Mouse (Mus musculus) MEL (cell line): ENCODE data around the gene Mrps25. TPM values are rescaled to one million over a fixed set of nuclear protein-coding genes. Genes with fewer than 3 reads are reported as not detected.

Source experiments
- DNase-seq: peaks from one replicate; pipeline ENCODE4 v3.0.0; 2011; ENCODE audit warnings: low read depth, low spot score
- H3K27ac ChIP-seq: 2 replicates; pipeline ENCODE4 v1.5.1; 2012; ENCODE audit warnings: low read depth, mild to moderate bottlenecking, control low read depth, low read length, moderate library complexity; ENCODE audit not compliant: control insufficient read depth
- H3K27me3 ChIP-seq, 2 experiments: fragments of 150-350 bp in 1 of 2; sonication (generic) in 1 of 2; 2 replicates each; pipeline ENCODE4 v1.6.1; 2012; ENCODE audit warnings: low read length in 2 of 2, mild to moderate bottlenecking in 2 of 2, improper control_type of control experiment in 1 of 2, moderate library complexity in 1 of 2; ENCODE audit not compliant: insufficient read depth in 2 of 2, control insufficient read depth in 1 of 2
- H3K36me3 ChIP-seq, 2 experiments: 2 replicates each; pipeline ENCODE4 v1.6.1; 2012 to 2014; ENCODE audit warnings: low read length in 2 of 2, improper control_type of control experiment in 1 of 2, inconsistent platforms in 1 of 2, mild to moderate bottlenecking in 1 of 2; ENCODE audit not compliant: insufficient read depth in 2 of 2, control insufficient read depth in 1 of 2
- H3K4me1 ChIP-seq, 2 experiments: fragments of 150-350 bp in 1 of 2; sonication (generic) in 1 of 2; 2 replicates each; pipeline ENCODE4 v1.6.1; 2012; ENCODE audit warnings: low read length in 2 of 2, improper control_type of control experiment in 1 of 2, mild to moderate bottlenecking in 1 of 2; ENCODE audit not compliant: insufficient read depth in 2 of 2, control insufficient read depth in 1 of 2
- H3K4me3 ChIP-seq, 2 experiments: fragments of 150-350 bp in 1 of 2; sonication (generic) in 1 of 2; 2 replicates each; pipeline ENCODE4 v1.5.1; 2012; ENCODE audit warnings: low read depth in 2 of 2, low read length in 2 of 2, mild to moderate bottlenecking in 2 of 2, moderate library complexity in 2 of 2, control low read depth in 1 of 2, improper control_type of control experiment in 1 of 2; ENCODE audit not compliant: control insufficient read depth in 1 of 2, insufficient read depth in 1 of 2
- H3K79me2 ChIP-seq: 2 replicates; pipeline ENCODE4 v1.6.1; 2012; ENCODE audit warnings: mild to moderate bottlenecking, low read length, moderate library complexity; ENCODE audit not compliant: control insufficient read depth, poor library complexity, insufficient read depth
- H3K9ac ChIP-seq: 2 replicates; pipeline ENCODE4 v1.6.1; 2012; ENCODE audit warnings: low read depth, mild to moderate bottlenecking, control low read depth, low read length, moderate library complexity; ENCODE audit not compliant: control insufficient read depth, poor library complexity, severe bottlenecking
- H3K9me3 ChIP-seq: fragments of 150-350 bp; sonication (generic); replicated peaks from 2 replicates; pipeline ENCODE4 v1.6.1; 2012; ENCODE audit warnings: mild to moderate bottlenecking, low read length, improper control_type of control experiment, moderate library complexity; ENCODE audit not compliant: insufficient read depth
- CHD2 ChIP-seq: IDR thresholded peaks from 2 replicates; pipeline ENCODE4 v1.6.1; 2011; ENCODE audit warnings: low read length, improper control_type of control experiment
- CTCF ChIP-seq, 3 experiments: IDR thresholded peaks in 2 of 3; conservative IDR thresholded peaks in 1 of 3; 2 replicates each; pipeline ENCODE4 v1.5.1; 2011 to 2012; ENCODE audit warnings: low read length in 3 of 3, low read depth in 2 of 3, mild to moderate bottlenecking in 2 of 3, improper control_type of control experiment in 1 of 3, inconsistent platforms in 1 of 3, mixed read lengths in 1 of 3, moderate library complexity in 1 of 3; ENCODE audit not compliant: control insufficient read depth in 1 of 3, insufficient read depth in 1 of 3, poor library complexity in 1 of 3, severe bottlenecking in 1 of 3
- ELF1 ChIP-seq: IDR thresholded peaks from 2 replicates; pipeline ENCODE4 v1.6.1; 2014; ENCODE audit warnings: low read depth, mild to moderate bottlenecking, inconsistent platforms, low read length, improper control_type of control experiment, moderate library complexity
- EP300 ChIP-seq, 2 experiments: IDR thresholded peaks; 2 replicates each; pipeline ENCODE4 v1.6.1; 2011; ENCODE audit warnings: improper control_type of control experiment in 2 of 2, low read length in 2 of 2, low read depth in 1 of 2, mild to moderate bottlenecking in 1 of 2
- ETS1 ChIP-seq: IDR thresholded peaks from 2 replicates; pipeline ENCODE4 v1.6.1; 2012; ENCODE audit warnings: low read depth, mild to moderate bottlenecking, inconsistent platforms, low read length, improper control_type of control experiment, moderate library complexity
- GATA1 ChIP-seq: IDR thresholded peaks from 2 replicates; pipeline ENCODE4 v1.6.1; 2011; ENCODE audit warnings: low read depth, low read length, improper control_type of control experiment
- HCFC1 ChIP-seq: IDR thresholded peaks from 2 replicates; pipeline ENCODE4 v1.6.1; 2012; ENCODE audit warnings: low read depth, mild to moderate bottlenecking, inconsistent platforms, low read length, improper control_type of control experiment, moderate library complexity
- JUND ChIP-seq: IDR thresholded peaks from 2 replicates; pipeline ENCODE4 v1.6.1; 2011; ENCODE audit warnings: low read depth, mild to moderate bottlenecking, improper control_type of control experiment, low read length
- KAT2A ChIP-seq: conservative IDR thresholded peaks from 2 replicates; pipeline ENCODE4 v1.6.1; 2012; ENCODE audit warnings: low read depth, low read length, improper control_type of control experiment, inconsistent platforms
- MAFK ChIP-seq: IDR thresholded peaks from 2 replicates; pipeline ENCODE4 v1.6.1; 2011; ENCODE audit warnings: low read depth, mild to moderate bottlenecking, low read length, improper control_type of control experiment, borderline replicate concordance
- MEF2A ChIP-seq: IDR thresholded peaks from 2 replicates; pipeline ENCODE4 v1.6.1; 2014; ENCODE audit warnings: low read depth, mild to moderate bottlenecking, inconsistent platforms, low read length, improper control_type of control experiment; ENCODE audit not compliant: poor library complexity, insufficient replicate concordance, severe bottlenecking; ENCODE audit errors: extremely low read depth
- MYB ChIP-seq: IDR thresholded peaks from 2 replicates; pipeline ENCODE4 v1.6.1; 2011; ENCODE audit warnings: mild to moderate bottlenecking, low read depth, low read length, improper control_type of control experiment
- MYC ChIP-seq: IDR thresholded peaks from 2 replicates; pipeline ENCODE4 v1.6.1; 2011; ENCODE audit warnings: low read depth, mild to moderate bottlenecking, low read length, improper control_type of control experiment, moderate library complexity
- NRF1 ChIP-seq: IDR thresholded peaks from 2 replicates; pipeline ENCODE4 v1.6.1; 2014; ENCODE audit warnings: low read depth, mild to moderate bottlenecking, inconsistent platforms, low read length, improper control_type of control experiment, moderate library complexity; ENCODE audit not compliant: poor library complexity, insufficient read depth, severe bottlenecking
- RAD21 ChIP-seq: IDR thresholded peaks from 2 replicates; pipeline ENCODE4 v1.6.1; 2011; ENCODE audit warnings: mild to moderate bottlenecking, low read depth, low read length, improper control_type of control experiment
- RCOR1 ChIP-seq: IDR thresholded peaks from 2 replicates; pipeline ENCODE4 v1.6.1; 2012; ENCODE audit warnings: low read depth, mild to moderate bottlenecking, inconsistent platforms, low read length, improper control_type of control experiment
- SIN3A ChIP-seq: IDR thresholded peaks from 2 replicates; pipeline ENCODE4 v1.6.1; 2012; ENCODE audit warnings: low read length, improper control_type of control experiment, inconsistent platforms
- SMC3 ChIP-seq: IDR thresholded peaks from 2 replicates; pipeline ENCODE4 v1.6.1; 2011; ENCODE audit warnings: low read depth, low read length, improper control_type of control experiment
- TAL1 ChIP-seq: IDR thresholded peaks from 2 replicates; pipeline ENCODE4 v1.6.1; 2012; ENCODE audit warnings: mild to moderate bottlenecking, inconsistent platforms, low read length, moderate library complexity, mixed read lengths
- TBP ChIP-seq: IDR thresholded peaks from 2 replicates; pipeline ENCODE4 v1.8.0; 2011; ENCODE audit warnings: low read depth, low read length, improper control_type of control experiment
- USF1 ChIP-seq: IDR thresholded peaks from 2 replicates; pipeline ENCODE4 v1.6.1; 2014; ENCODE audit warnings: low read depth, mild to moderate bottlenecking, inconsistent platforms, low read length, improper control_type of control experiment, moderate library complexity
- USF2 ChIP-seq, 2 experiments: IDR thresholded peaks; 2 replicates each; pipeline ENCODE4 v1.6.1; 2011 to 2012; ENCODE audit warnings: improper control_type of control experiment in 2 of 2, low read length in 2 of 2, borderline replicate concordance in 1 of 2, inconsistent platforms in 1 of 2, low read depth in 1 of 2, mild to moderate bottlenecking in 1 of 2; ENCODE audit not compliant: insufficient read depth in 1 of 2
- ZC3H11A ChIP-seq: IDR thresholded peaks from 2 replicates; pipeline ENCODE4 v1.6.1; 2012; ENCODE audit warnings: low read depth, mild to moderate bottlenecking, inconsistent platforms, low read length, improper control_type of control experiment
- ZKSCAN1 ChIP-seq: IDR thresholded peaks from 2 replicates; pipeline ENCODE4 v1.6.1; 2012; ENCODE audit warnings: low read depth, mild to moderate bottlenecking, inconsistent platforms, low read length, improper control_type of control experiment, moderate library complexity
- ZMIZ1 ChIP-seq: IDR thresholded peaks from 2 replicates; pipeline ENCODE4 v1.6.1; 2012; ENCODE audit warnings: low read depth, mild to moderate bottlenecking, inconsistent platforms, low read length, improper control_type of control experiment, moderate library complexity
- ZNF384 ChIP-seq: IDR thresholded peaks from 2 replicates; pipeline ENCODE4 v1.6.1; 2012; ENCODE audit warnings: low read depth, mild to moderate bottlenecking, inconsistent platforms, low read length, improper control_type of control experiment
- polyA plus RNA-seq, 2 experiments: library from polyadenylated mRNA; stranded (reverse) in 1 of 2; unstranded in 1 of 2; fragments of >175 nt in 1 of 2; fragments of >200 nt in 1 of 2; gene quantifications; 2 replicates each; pipeline versions ENCODE4 v1.2.1 to v1.2.4; 2012; ENCODE audit warnings: low replicate concordance in 2 of 2, low read depth in 1 of 2; ENCODE audit not compliant: insufficient read length in 2 of 2, insufficient read depth in 1 of 2, missing spikeins in 1 of 2
- total RNA-seq: library from RNA; depleted of rRNA; stranded (reverse); fragments of 300-350 nt; gene quantifications from 2 replicates; pipeline ENCODE4 v1.2.3, GENCODE M21; 2012

Mrps25 gene
- total and polyA plus RNA-seq, 3 experiments = 94.7 to 261 (median 109) TPM

- Histone ChIP-seq H3K79me2 (no peaks in the 10 kb centered on the region), H3K9me3 (no peaks in the 10 kb centered on the region)
- no peak for DNase-seq
- no peak for TF ChIP-seq MYB
- TF ChIP-seq, all 39 proteins: peak for 0
- H3K27me3 ChIP-seq = peaks cover 4 to 5% of the 10 kb centered on the region in 2 experiments; a peak in 3 of 4 replicates
- no peak overlapping the region for H3K9ac ChIP-seq
- no peak overlapping the region for H3K27ac ChIP-seq
- H3K4me3 ChIP-seq = no peak overlapping the region
- H3K36me3 ChIP-seq = no peaks in the 10 kb centered on the region
- H3K4me1 ChIP-seq = no peaks in the 10 kb centered on the region
These were observed 47.9 kb upstream of the Mrps25 start for GRCm38 (mm10) chr6:92231762-92232161.

- Histone ChIP-seq H3K79me2 (no peaks in the 10 kb centered on the region), H3K27ac (no peak overlapping the region), H3K27me3 (peaks cover 5% of the 10 kb centered on the region in 2 experiments; a peak in 3 of 4 replicates), H3K9ac (no peak overlapping the region), H3K36me3 (no peaks in the 10 kb centered on the region), H3K4me1 (no peaks in the 10 kb centered on the region), H3K4me3 (no peak overlapping the region), H3K9me3 (no peaks in the 10 kb centered on the region)
- no peak for DNase-seq
- TF ChIP-seq TBP = no peak
- TF ChIP-seq NRF1 = no peak
- no peak for TF ChIP-seq CHD2
- TF ChIP-seq CTCF (IDR thresholded peaks at IDR 0.05 in 2 of 3, conservative IDR thresholded peaks at IDR 0.05 in 1 of 3; ENCODE audit: control insufficient read depth in 1 of 3, insufficient read depth in 1 of 3, low read depth in 2 of 3, low read length in 3 of 3, poor library complexity in 1 of 3, severe bottlenecking in 1 of 3) = no peak
- no peak for TF ChIP-seq JUND
- no peak for TF ChIP-seq HCFC1
- TF ChIP-seq ELF1 = no peak
- no peak for TF ChIP-seq MEF2A
- no peak for TF ChIP-seq ZMIZ1
- TF ChIP-seq EP300 (IDR thresholded peaks at IDR 0.05; ENCODE audit: low read depth in 1 of 2, low read length in 2 of 2) = no peak
- TF ChIP-seq SMC3 = no peak
- TF ChIP-seq RAD21 = no peak
- no peak for TF ChIP-seq TAL1
- TF ChIP-seq USF2 (IDR thresholded peaks at IDR 0.05; ENCODE audit: borderline replicate concordance in 1 of 2, insufficient read depth in 1 of 2, low read depth in 1 of 2, low read length in 2 of 2) = no peak
These were observed 47.5 kb upstream of the Mrps25 start for GRCm38 (mm10) chr6:92231356-92231755.

GRCm38 (mm10) chr6:92229586-92229985 is 45.8 kb upstream of the Mrps25 start:
- Histone ChIP-seq H3K36me3 (no peaks in the 10 kb centered on the region), H3K9me3 (no peaks in the 10 kb centered on the region), H3K4me3 (no peak overlapping the region), H3K4me1 (no peaks in the 10 kb centered on the region), H3K79me2 (no peaks in the 10 kb centered on the region), H3K27ac (no peak overlapping the region), H3K9ac (no peak overlapping the region), H3K27me3 (peaks cover 5 to 12% of the 10 kb centered on the region in 2 experiments)
- DNase-seq = no peak
- TF ChIP-seq GATA1 = no peak
- no peak for TF ChIP-seq TBP
- no peak for TF ChIP-seq USF1
- no peak for TF ChIP-seq ETS1
- no peak for TF ChIP-seq ELF1
- no peak for TF ChIP-seq SIN3A
- no peak for TF ChIP-seq TAL1
- TF ChIP-seq ZMIZ1 = no peak
- no peak for TF ChIP-seq ZKSCAN1
- no peak for TF ChIP-seq MYC
- TF ChIP-seq RCOR1 = no peak
- no peak for TF ChIP-seq HCFC1
- TF ChIP-seq ZNF384 = no peak
- no peak for TF ChIP-seq USF2 (IDR thresholded peaks at IDR 0.05; ENCODE audit: borderline replicate concordance in 1 of 2, insufficient read depth in 1 of 2, low read depth in 1 of 2, low read length in 2 of 2)
- no peak for TF ChIP-seq JUND
- no peak for TF ChIP-seq ZC3H11A
- no peak for TF ChIP-seq KAT2A
- no peak for TF ChIP-seq MAFK
